Mouse (Mus musculus): ENCODE measurements at regions not wholly inside any gene's neighbourhood (a gene's known extent, or its start where the extent isn't known, plus 50 kb on each side); places are given as distances from the start of the nearest gene placed in this dataset.

- DNase-seq (ENCODE audit: low read depth, low spot score) = peak; percentile 44
Observed at GRCm38 (mm10) chr14:55392390-55392789, 86.2 kb upstream of the Dhrs4 start.

- DNase-seq (ENCODE audit: low read depth, low spot score) = no peak
Observed at GRCm38 (mm10) chr14:55406146-55406545, 72.4 kb upstream of the Dhrs4 start.
